Mouse (Mus musculus): Measurements from ENCODE around the gene Tnfsfm13. TPM values are rescaled to one million over a fixed set of nuclear protein-coding genes. Genes with fewer than 3 reads are reported as not detected.

The Tnfsfm13 gene
- polyA plus RNA-seq, 1 experiment from 2014 or later = 3.3 TPM

- H3K4me1 ChIP-seq = peaks cover 23% of the 10 kb centered on the region
- under 1% methylated on average over 48 of the region's 48 CpGs for WGBS
- H3K36me3 ChIP-seq = peaks cover 65% of the 10 kb centered on the region
- H3K4me3 ChIP-seq = peak within 1 kb of the TSS; percentile 63
- no peaks in the 10 kb centered on the region for H3K27me3 ChIP-seq (replicated peaks)
- H3K9ac ChIP-seq = peak within 1 kb of the TSS; percentile 88
- H3K4me2 ChIP-seq = peak within 1 kb of the TSS; percentile 74
- H3K9me3 ChIP-seq = no peaks in the 10 kb centered on the region
- peak; percentile 91 for ATAC-seq (ENCODE audit: extremely low read depth, insufficient number of reproducible peaks, low FRiP score, low TSS enrichment)
- H3K27ac ChIP-seq (replicated peaks) = peak within 1 kb of the TSS; percentile 99
These were observed 33.5 kb downstream of the Tnfsfm13 start, which contains the start of gene Mpdu1 for GRCm38 (mm10) chr11:69662213-69662966. Mpdu1 (minus strand) TSS chr11:69662642.

DNA sequence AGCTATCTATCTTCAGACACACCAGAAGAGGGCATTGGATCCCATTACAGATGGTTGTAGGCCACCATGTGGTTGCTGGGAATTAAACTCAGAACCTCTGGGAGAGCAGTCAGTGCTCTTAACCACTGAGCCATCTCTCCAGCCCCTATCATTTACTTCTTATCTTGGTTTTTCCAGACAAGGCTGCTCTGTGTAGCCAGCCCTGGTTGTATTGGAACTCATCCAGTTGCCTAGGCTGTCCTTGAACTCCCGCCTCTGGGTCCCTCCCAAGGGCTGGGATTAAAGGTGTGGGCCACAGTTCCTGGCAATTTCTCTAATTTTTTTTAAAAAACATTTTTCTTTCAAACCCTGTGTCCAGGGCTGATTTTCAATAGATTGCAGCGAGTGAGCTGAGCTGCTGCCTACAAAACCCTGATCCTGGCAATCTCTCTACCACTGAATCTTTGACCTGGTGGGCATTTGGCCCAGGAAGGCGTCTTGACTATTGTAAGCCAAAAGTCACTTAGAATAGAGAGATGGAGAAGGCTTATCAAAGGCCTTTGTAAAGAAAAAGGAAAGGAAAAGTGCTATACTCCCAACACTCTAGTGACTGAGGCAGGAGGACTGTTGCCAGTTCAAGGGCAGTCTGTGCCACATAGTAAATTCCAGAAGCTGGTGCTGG is 34.5 kb downstream of the Tnfsfm13 start:
- no peaks in the 10 kb centered on the region for H3K9me3 ChIP-seq
- peaks cover 67% of the 10 kb centered on the region for H3K36me3 ChIP-seq
- WGBS = 58% methylated on average over 3 of the region's 3 CpGs
- H3K27me3 ChIP-seq (replicated peaks) = no peaks in the 10 kb centered on the region
- ATAC-seq (ENCODE audit: extremely low read depth, insufficient number of reproducible peaks, low FRiP score, low TSS enrichment) = no peak
- peak overlapping the region; percentile 74 for H3K4me2 ChIP-seq
- peak overlapping the region; percentile 88 for H3K9ac ChIP-seq
- peak overlapping the region; percentile 63 for H3K4me3 ChIP-seq
- H3K4me1 ChIP-seq = peaks cover 29% of the 10 kb centered on the region
- H3K27ac ChIP-seq (replicated peaks) = peak overlapping the region; percentile 99

DNA sequence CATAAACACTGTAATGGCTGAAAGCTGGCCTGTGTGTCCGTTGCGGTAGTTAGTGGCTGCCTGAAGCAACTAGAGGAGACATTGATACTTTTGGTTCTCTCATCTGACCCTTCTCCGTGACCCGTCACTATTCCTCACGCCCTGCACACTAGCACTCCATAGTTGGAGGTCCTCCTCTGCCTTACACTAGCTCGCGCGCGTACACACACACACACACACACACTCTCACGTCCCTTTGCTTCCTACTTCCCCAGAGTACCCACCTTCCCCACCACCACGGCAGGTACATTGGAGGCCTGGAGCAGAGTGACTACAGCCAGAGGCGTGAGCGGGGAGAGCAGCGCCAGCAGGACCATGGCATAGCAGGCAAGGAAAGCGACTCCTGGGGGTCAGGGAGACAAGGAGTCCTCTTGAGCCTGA is 38.4 kb downstream of the Tnfsfm13 start:
- H3K9ac ChIP-seq = no peak overlapping the region
- peaks cover 39% of the 10 kb centered on the region for H3K4me1 ChIP-seq
- no peak overlapping the region for H3K27ac ChIP-seq (replicated peaks)
- no peaks in the 10 kb centered on the region for H3K9me3 ChIP-seq
- 79% methylated on average over 15 of the region's 15 CpGs for WGBS
- no peak overlapping the region for H3K4me3 ChIP-seq
- H3K4me2 ChIP-seq = no peak overlapping the region
- H3K27me3 ChIP-seq (replicated peaks) = no peaks in the 10 kb centered on the region
- ATAC-seq (ENCODE audit: extremely low read depth, insufficient number of reproducible peaks, low FRiP score, low TSS enrichment) = no peak
- peaks cover 65% of the 10 kb centered on the region for H3K36me3 ChIP-seq

DNA sequence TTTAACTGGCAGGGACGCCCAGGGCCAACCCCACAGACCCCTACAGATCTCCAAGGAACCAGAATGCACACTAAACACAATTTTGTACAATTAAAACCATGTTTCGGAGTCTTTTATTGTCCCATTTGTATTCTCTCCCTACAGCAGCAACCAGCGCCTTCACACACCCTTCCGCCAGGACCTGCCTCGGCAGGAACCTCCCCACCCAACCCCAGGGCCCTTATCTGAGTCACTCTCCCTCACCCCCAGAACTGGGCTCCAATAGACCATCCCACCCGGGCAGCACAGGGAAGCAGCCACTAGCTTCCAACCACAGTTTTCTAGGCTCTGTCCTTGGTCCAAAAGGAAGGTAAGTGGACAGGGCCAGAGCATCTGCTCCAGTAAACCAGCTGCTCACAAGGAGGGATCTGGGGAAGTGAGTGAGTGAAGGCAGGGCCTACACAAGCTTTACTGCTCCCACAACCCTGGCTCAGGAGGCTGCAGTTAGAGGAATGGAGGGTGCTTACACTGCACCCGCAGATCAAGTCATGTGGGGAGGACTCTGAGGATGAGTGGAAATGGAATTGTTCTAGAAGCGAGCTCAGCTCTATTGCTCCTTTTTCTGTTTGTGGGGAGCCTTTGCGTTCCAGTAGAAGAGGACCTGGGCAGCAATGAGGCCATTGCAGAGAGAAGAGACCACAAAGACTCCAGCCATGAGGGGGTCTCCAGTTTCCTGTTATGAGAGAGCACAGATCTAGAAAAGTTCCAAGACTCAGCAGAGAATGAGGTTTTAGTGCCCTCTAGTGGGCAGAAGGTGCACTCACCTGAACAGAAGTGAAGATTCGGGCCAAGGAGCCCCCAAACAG is 39.1 kb downstream of the Tnfsfm13 start:
- WGBS = 71% methylated on average over 10 of the region's 10 CpGs
- Histone ChIP-seq H3K27me3 (replicated peaks) (no peaks in the 10 kb centered on the region), H3K9ac (peak overlapping the region; percentile 70; the same call in 1 of the 2 replicates), H3K27ac (replicated peaks) (no peak overlapping the region), H3K9me3 (no peaks in the 10 kb centered on the region), H3K4me1 (peaks cover 38% of the 10 kb centered on the region), H3K36me3 (peaks cover 71% of the 10 kb centered on the region), H3K4me2 (no peak overlapping the region), H3K4me3 (no peak overlapping the region)
- ATAC-seq (ENCODE audit: extremely low read depth, insufficient number of reproducible peaks, low FRiP score, low TSS enrichment) = no peak

- no peak overlapping the region for H3K4me2 ChIP-seq
- WGBS = 70% methylated on average over 5 of the region's 5 CpGs
- H3K27ac ChIP-seq (replicated peaks) = no peak overlapping the region
- H3K4me1 ChIP-seq = peaks cover 30% of the 10 kb centered on the region
- H3K36me3 ChIP-seq = peaks cover 79% of the 10 kb centered on the region
- peak overlapping the region; percentile 70; the same call in 1 of the 2 replicates for H3K9ac ChIP-seq
- no peaks in the 10 kb centered on the region for H3K27me3 ChIP-seq (replicated peaks)
- no peaks in the 10 kb centered on the region for H3K9me3 ChIP-seq
- ATAC-seq (ENCODE audit: extremely low read depth, insufficient number of reproducible peaks, low FRiP score, low TSS enrichment) = no peak
- H3K4me3 ChIP-seq = no peak overlapping the region
These were observed 39.8 kb downstream of the Tnfsfm13 start for GRCm38 (mm10) chr11:69656065-69656455.

DNA sequence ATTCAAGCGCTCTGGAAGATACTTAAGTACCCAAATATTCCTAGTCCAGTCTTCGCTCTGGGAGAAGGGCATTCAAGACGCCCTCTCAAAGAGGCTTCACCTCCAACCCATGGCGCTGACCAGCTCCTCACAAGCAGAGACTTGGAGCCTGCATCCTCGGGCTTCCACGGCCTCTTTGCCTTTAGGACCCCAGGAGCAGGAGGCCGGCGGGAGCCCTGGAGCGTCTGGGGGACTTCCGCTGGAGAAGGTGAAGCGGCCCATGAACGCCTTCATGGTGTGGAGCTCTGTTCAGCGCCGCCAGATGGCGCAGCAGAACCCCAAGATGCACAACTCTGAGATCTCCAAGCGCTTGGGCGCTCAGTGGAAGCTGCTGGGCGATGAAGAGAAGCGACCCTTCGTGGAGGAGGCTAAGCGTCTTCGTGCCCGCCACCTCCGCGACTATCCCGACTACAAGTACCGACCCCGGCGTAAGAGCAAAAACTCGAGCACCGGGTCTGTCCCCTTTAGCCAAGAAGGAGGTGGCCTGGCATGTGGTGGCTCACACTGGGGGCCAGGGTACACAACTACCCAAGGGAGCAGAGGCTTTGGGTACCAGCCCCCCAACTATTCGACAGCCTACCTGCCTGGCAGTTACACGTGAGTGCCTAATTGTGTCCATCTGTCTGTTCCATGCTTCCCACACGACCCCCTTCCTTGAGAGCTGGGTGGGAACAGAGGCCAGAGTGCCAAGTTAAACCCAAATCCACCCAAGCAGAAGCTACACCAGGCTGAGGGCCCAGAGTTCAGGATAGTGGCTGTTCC is 40.4 kb downstream of the Tnfsfm13 start, which contains the start of gene Sox15:
Sox15 (plus strand) TSS at position 51 of the 801 bp plus-strand sequence.
- 20% methylated on average over 34 of the region's 34 CpGs for WGBS
- Histone ChIP-seq H3K27ac (replicated peaks) (peak within 1 kb of the TSS; percentile 24; the same call in 1 of the 2 replicates), H3K36me3 (peaks cover 85% of the 10 kb centered on the region), H3K4me2 (peak within 1 kb of the TSS; percentile 45), H3K9me3 (no peaks in the 10 kb centered on the region), H3K9ac (peak within 1 kb of the TSS; percentile 70), H3K27me3 (replicated peaks) (no peaks in the 10 kb centered on the region), H3K4me3 (0 out of 2 replicates have a peak within 1 kb of the TSS, but pooled peaks have one; percentile 8), H3K4me1 (peaks cover 27% of the 10 kb centered on the region)
- 0 out of 2 replicates have a peak, but pooled peaks have one; percentile 6 for ATAC-seq (ENCODE audit: extremely low read depth, insufficient number of reproducible peaks, low FRiP score, low TSS enrichment)

DNA sequence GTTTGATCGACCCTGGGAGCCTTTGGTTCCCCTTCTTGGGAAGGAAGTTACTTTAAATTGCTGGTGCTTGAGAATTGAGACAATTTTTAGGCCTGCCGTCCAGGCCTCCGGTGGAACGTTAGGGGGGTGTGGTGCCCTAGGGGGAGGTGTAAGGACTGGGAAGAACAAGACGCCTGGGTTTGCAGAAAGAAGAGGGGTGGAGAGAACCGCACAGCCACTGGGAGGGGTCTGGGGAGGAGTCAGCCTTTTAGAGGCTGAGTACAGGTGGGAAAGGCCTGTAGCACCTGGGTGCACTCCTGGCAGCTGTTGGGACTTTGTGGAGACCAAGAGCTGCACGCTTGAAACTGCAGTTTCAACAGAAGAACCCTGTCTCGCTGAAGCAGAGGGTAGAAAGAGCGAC is 41.1 kb downstream of the Tnfsfm13 start:
- Histone ChIP-seq H3K36me3 (peaks cover 89% of the 10 kb centered on the region), H3K4me2 (no peak overlapping the region), H3K27ac (replicated peaks) (peak overlapping the region; percentile 24; the same call in 1 of the 2 replicates), H3K4me3 (no peak overlapping the region), H3K4me1 (peaks cover 27% of the 10 kb centered on the region), H3K27me3 (replicated peaks) (no peaks in the 10 kb centered on the region), H3K9me3 (no peaks in the 10 kb centered on the region), H3K9ac (peak overlapping the region; percentile 70)
- WGBS = 42% methylated on average over 9 of the region's 9 CpGs
- no peak for ATAC-seq (ENCODE audit: extremely low read depth, insufficient number of reproducible peaks, low FRiP score, low TSS enrichment)

- no peak overlapping the region for H3K4me3 ChIP-seq
- 61% methylated on average over 5 of the region's 5 CpGs for WGBS
- H3K4me1 ChIP-seq = peaks cover 27% of the 10 kb centered on the region
- no peaks in the 10 kb centered on the region for H3K9me3 ChIP-seq
- peaks cover 89% of the 10 kb centered on the region for H3K36me3 ChIP-seq
- H3K27ac ChIP-seq (replicated peaks) = no peak overlapping the region
- 0 out of 2 replicates have a peak overlapping the region, but pooled peaks have one; percentile 5 for H3K9ac ChIP-seq
- H3K27me3 ChIP-seq (replicated peaks) = no peaks in the 10 kb centered on the region
- ATAC-seq (ENCODE audit: extremely low read depth, insufficient number of reproducible peaks, low FRiP score, low TSS enrichment) = no peak
- H3K4me2 ChIP-seq = no peak overlapping the region
These were observed 42.5 kb downstream of the Tnfsfm13 start for GRCm38 (mm10) chr11:69653399-69653798.

DNA sequence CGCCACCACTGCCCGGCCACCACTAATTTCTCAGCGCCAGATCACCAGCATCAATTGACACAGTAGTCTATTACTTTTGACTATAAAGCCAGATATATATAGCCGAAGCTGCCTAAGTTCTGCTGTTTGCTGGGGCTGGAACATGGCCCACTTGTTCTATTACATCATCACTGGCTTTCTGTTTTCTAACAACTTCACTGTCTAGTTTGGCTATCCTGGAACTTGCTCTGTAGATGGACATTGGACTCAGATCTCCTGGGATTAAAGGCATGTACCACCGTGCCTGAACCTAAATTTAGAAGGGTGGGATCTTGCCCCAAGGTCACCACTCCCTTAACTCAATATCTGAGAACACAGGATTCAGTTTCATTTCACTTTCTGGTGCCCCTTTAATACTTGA is 50.0 kb downstream of the Tnfsfm13 start:
- ATAC-seq (ENCODE audit: extremely low read depth, insufficient number of reproducible peaks, low FRiP score, low TSS enrichment) = no peak
- Histone ChIP-seq H3K27me3 (replicated peaks) (no peaks in the 10 kb centered on the region), H3K9me3 (no peaks in the 10 kb centered on the region), H3K27ac (replicated peaks) (no peak overlapping the region), H3K36me3 (peaks cover 100% of the 10 kb centered on the region), H3K4me1 (no peaks in the 10 kb centered on the region), H3K9ac (no peak overlapping the region), H3K4me3 (no peak overlapping the region), H3K4me2 (no peak overlapping the region)
- WGBS = 82% methylated on average over 5 of the region's 5 CpGs

DNA sequence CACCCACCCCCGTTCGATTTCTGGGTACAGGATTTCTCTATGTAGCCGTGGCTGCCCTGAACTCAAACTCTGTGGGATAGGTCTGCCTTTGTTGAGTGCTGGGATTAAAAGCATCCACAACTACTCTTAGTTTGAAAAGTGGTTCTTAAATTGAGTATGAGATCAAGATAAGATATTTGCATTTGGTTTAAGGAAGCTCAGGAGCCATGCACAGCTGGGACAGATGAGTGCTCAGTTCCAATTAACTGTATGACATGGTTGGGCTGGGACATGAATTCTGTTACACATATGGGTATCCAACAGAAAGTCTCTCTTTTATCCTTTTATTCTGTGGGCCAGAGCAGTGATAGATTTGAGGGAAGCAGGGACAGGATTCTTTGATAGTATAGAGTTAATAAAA is 60.4 kb downstream of the Tnfsfm13 start:
- H3K27me3 ChIP-seq (replicated peaks) = no peaks in the 10 kb centered on the region
- peaks cover 31% of the 10 kb centered on the region for H3K4me1 ChIP-seq
- no peak overlapping the region for H3K9ac ChIP-seq
- WGBS = 86% methylated on average over 3 of the region's 3 CpGs
- H3K36me3 ChIP-seq = peaks cover 38% of the 10 kb centered on the region
- peak overlapping the region; percentile 88 for H3K4me2 ChIP-seq
- 0 out of 2 replicates have a peak overlapping the region, but pooled peaks have one; percentile 6 for H3K4me3 ChIP-seq
- H3K9me3 ChIP-seq = no peaks in the 10 kb centered on the region
- no peak overlapping the region for H3K27ac ChIP-seq (replicated peaks)
- ATAC-seq (ENCODE audit: extremely low read depth, insufficient number of reproducible peaks, low FRiP score, low TSS enrichment) = no peak
